Mouse (Mus musculus) hindbrain, embryonic 13.5 days (tissue): ENCODE data around the gene Ankrd34b. TPM values are rescaled to one million over a fixed set of nuclear protein-coding genes. Genes with fewer than 3 reads are reported as not detected.

Experiments
- ATAC-seq: fragments of 200-750 bp; cut with Nextera tagmentation; 2 replicates; pipeline ENCODE4 v1.8.0; 2017; ENCODE audit warnings: moderate TSS enrichment; ENCODE audit not compliant: low FRiP score
- H3K27ac ChIP-seq: fragments of 300-500 bp; sonication (generic); 2 replicates; pipeline ENCODE4 v1.5.1; 2015; ENCODE audit warnings: inconsistent platforms, mild to moderate bottlenecking, moderate library complexity
- H3K27me3 ChIP-seq: fragments of 300-500 bp; sonication (generic); 2 replicates; pipeline ENCODE4 v1.6.1; 2015; ENCODE audit warnings: mild to moderate bottlenecking, inconsistent platforms
- H3K36me3 ChIP-seq: fragments of 300-500 bp; sonication (generic); 2 replicates; pipeline ENCODE4 v1.6.1; 2015; ENCODE audit warnings: mild to moderate bottlenecking, inconsistent platforms
- H3K4me1 ChIP-seq: fragments of 300-500 bp; sonication (generic); replicated peaks from 2 replicates; pipeline ENCODE4 v1.6.1; 2015; ENCODE audit warnings: inconsistent platforms
- H3K4me2 ChIP-seq: fragments of 300-500 bp; sonication (generic); 2 replicates; pipeline ENCODE4 v1.6.1; 2015; ENCODE audit warnings: inconsistent platforms, mild to moderate bottlenecking, moderate library complexity
- H3K4me3 ChIP-seq: fragments of 300-500 bp; sonication (generic); 2 replicates; pipeline ENCODE4 v1.5.1; 2015; ENCODE audit warnings: mild to moderate bottlenecking, inconsistent platforms
- H3K9ac ChIP-seq: fragments of 300-500 bp; sonication (generic); 2 replicates; pipeline ENCODE4 v1.6.1; 2015; ENCODE audit warnings: mild to moderate bottlenecking, inconsistent platforms
- H3K9me3 ChIP-seq: fragments of 300-500 bp; sonication (generic); 2 replicates; pipeline ENCODE4 v1.6.1; 2016; ENCODE audit warnings: inconsistent platforms
- WGBS: fragments of 180-500 bp; shearing (Covaris S2); methylation state at CpG from one replicate; pipeline ENCODE4 v1.1.7; 2015; 5-methylcytosine and 5-hydroxymethylcytosine counted together
- polyA plus RNA-seq: library from polyadenylated mRNA; unstranded; fragments of >200 nt; fragmentation: Nextera tagmentation; extraction: Ambion mirVana; gene quantifications from 2 replicates; pipeline ENCODE4 v1.2.1, GENCODE M21; 2015

The Ankrd34b gene
- polyA plus RNA-seq, 1 experiment from 2014 or later: 1.8 TPM

- no peak overlapping the region for H3K4me3 ChIP-seq
- 79% methylated on average over 13 of the region's 13 CpGs for WGBS
- ATAC-seq: no peak
Observed at GRCm38 (mm10) chr13:92440286-92440685, 14.6 kb downstream of the Ankrd34b start.

DNA sequence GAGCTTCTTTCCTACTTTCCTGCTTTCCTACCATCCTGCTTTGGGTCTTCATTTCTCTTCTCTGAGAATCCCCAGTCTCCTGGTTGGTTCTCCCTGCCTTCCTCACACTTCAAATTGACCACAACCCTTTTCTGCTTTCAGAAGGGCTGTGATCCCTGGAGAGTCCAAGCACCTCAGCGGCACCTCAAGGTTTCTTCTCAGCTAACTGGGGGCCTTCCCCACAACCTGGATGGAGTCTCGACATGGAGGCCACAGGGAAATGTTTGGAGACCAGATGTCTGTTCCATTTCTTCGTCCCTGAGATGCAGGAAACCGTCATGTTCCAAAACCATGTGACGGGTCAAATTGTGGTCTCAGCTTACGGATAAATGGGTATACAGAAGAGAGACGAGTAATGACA lies 21.2 kb downstream of the Ankrd34b start:
- 94% methylated on average over 7 of the region's 7 CpGs for WGBS
- ATAC-seq: no peak
- H3K4me2 ChIP-seq: no peak overlapping the region
- no peaks in the 10 kb centered on the region for H3K9me3 ChIP-seq
- H3K36me3 ChIP-seq: no peaks in the 10 kb centered on the region
- H3K27ac ChIP-seq: no peak overlapping the region
- H3K27me3 ChIP-seq: no peaks in the 10 kb centered on the region
- H3K4me3 ChIP-seq: no peak overlapping the region
- no peak overlapping the region for H3K9ac ChIP-seq
- no peaks in the 10 kb centered on the region for H3K4me1 ChIP-seq

More at GRCm38 (mm10) chr13:92440286-92440685, 14.6 kb downstream of the Ankrd34b start:
- no peaks in the 10 kb centered on the region for H3K27me3 ChIP-seq
- H3K27ac ChIP-seq: no peak overlapping the region
- no peaks in the 10 kb centered on the region for H3K9me3 ChIP-seq
- no peak overlapping the region for H3K4me2 ChIP-seq
- no peaks in the 10 kb centered on the region for H3K4me1 ChIP-seq
- no peak overlapping the region for H3K9ac ChIP-seq
- no peaks in the 10 kb centered on the region for H3K36me3 ChIP-seq

DNA sequence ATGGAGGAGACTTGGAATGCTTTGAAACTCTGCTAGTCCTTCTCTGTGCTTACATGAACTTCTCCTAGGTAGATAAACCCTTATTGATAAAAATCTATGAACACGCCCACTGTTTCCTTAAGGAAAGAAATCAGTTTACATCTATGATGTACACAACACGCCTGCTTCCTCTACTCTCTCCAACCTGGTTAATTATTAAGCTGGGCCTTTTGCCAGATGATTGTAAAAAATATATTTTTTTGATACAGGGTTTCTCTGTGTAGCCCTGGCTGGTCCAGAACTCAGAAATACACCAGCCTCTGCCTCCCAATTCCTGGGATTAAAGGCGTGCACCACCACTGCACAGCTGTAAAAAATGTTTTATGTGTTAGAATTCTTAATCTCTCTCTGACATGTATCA lies 39.0 kb downstream of the Ankrd34b start:
- H3K4me3 ChIP-seq: no peak overlapping the region
- no peaks in the 10 kb centered on the region for H3K27me3 ChIP-seq
- H3K36me3 ChIP-seq: peaks cover 20% of the 10 kb centered on the region; the same call in 1 of the 2 replicates
- WGBS: 91% methylated on average over 3 of the region's 3 CpGs
- no peaks in the 10 kb centered on the region for H3K9me3 ChIP-seq
- no peak overlapping the region for H3K27ac ChIP-seq
- H3K9ac ChIP-seq: no peak overlapping the region
- ATAC-seq: no peak
- no peak overlapping the region for H3K4me2 ChIP-seq
- no peaks in the 10 kb centered on the region for H3K4me1 ChIP-seq

DNA sequence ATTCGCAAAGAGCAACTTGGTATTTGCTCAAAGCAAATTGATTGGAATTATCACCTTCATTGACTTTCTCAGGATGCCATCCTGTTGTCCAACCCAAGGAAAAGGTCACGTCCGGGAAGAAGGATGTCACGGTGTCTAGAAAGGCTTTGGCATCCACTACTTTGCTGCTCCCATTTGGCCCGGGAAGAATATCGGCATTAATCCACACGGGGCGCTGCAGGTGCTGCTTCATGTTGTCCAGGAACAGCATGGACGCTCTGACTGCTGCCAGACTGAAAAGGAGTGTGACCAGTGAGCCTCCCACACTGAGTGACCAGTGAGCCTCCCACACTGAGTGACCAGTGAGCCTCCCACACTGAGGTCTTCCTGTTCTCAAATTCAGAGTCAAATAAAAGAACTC lies 42.2 kb downstream of the Ankrd34b start:
- Histone ChIP-seq H3K9ac (no peak overlapping the region), H3K27ac (no peak overlapping the region), H3K36me3 (peaks cover 23% of the 10 kb centered on the region; the same call in 1 of the 2 replicates), H3K9me3 (no peaks in the 10 kb centered on the region), H3K4me1 (no peaks in the 10 kb centered on the region), H3K27me3 (no peaks in the 10 kb centered on the region), H3K4me2 (no peak overlapping the region), H3K4me3 (no peak overlapping the region)
- 73% methylated on average over 9 of the region's 9 CpGs for WGBS
- ATAC-seq: no peak

GRCm38 (mm10) chr13:92469381-92469780 lies 43.7 kb downstream of the Ankrd34b start:
- 80% methylated on average over 2 of the region's 2 CpGs for WGBS
- no peak for ATAC-seq

GRCm38 (mm10) chr13:92470151-92470550 lies 44.5 kb downstream of the Ankrd34b start:
- Histone ChIP-seq H3K4me3 (no peak overlapping the region), H3K27me3 (no peaks in the 10 kb centered on the region), H3K4me1 (no peaks in the 10 kb centered on the region), H3K9me3 (no peaks in the 10 kb centered on the region), H3K36me3 (peaks cover 25% of the 10 kb centered on the region; the same call in 1 of the 2 replicates), H3K27ac (no peak overlapping the region), H3K9ac (no peak overlapping the region), H3K4me2 (no peak overlapping the region)
- ATAC-seq: no peak
- 77% methylated on average over 2 of the region's 2 CpGs for WGBS

More at GRCm38 (mm10) chr13:92469381-92469780, 43.7 kb downstream of the Ankrd34b start:
- Histone ChIP-seq H3K9me3 (no peaks in the 10 kb centered on the region), H3K4me3 (no peak overlapping the region), H3K27me3 (no peaks in the 10 kb centered on the region), H3K27ac (no peak overlapping the region), H3K9ac (no peak overlapping the region), H3K36me3 (peaks cover 25% of the 10 kb centered on the region; the same call in 1 of the 2 replicates), H3K4me1 (no peaks in the 10 kb centered on the region), H3K4me2 (no peak overlapping the region)

DNA sequence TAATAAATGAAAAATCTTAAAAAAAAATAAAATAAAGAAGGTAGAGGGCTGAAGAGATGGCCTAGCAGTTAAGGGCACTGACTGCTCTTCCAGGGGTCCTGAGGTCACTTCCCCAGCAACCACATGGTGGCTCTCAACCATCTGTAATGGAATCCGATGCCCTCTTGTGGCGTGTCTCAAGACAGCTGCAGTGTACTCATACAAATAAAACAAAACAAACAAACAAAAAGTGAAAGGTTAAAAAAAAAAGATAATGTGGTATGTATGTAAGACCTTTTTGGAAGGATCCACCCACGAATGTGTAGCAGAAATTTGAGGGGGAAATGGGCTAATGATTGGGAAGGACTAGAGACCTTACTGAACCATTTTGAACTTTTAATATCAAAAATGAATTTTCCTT lies 57.7 kb downstream of the Ankrd34b start:
- Histone ChIP-seq H3K27ac (peak overlapping the region; percentile 83; the same call in 1 of the 2 replicates), H3K9ac (peak overlapping the region; percentile 64), H3K27me3 (no peaks in the 10 kb centered on the region), H3K4me1 (0 out of 2 replicates have a peak, but pooled peaks cover 4% of the 10 kb centered on the region), H3K9me3 (no peaks in the 10 kb centered on the region), H3K36me3 (peaks cover 5% of the 10 kb centered on the region), H3K4me2 (peak overlapping the region; percentile 63), H3K4me3 (peak overlapping the region; percentile 44)
- WGBS: 3% methylated on average over 3 of the region's 3 CpGs
- ATAC-seq: peak; percentile 76

- Histone ChIP-seq H3K9ac (peak within 1 kb of the TSS; percentile 64), H3K36me3 (peaks cover 5% of the 10 kb centered on the region), H3K4me3 (peak within 1 kb of the TSS; percentile 44), H3K27ac (peak within 1 kb of the TSS; percentile 83), H3K27me3 (no peaks in the 10 kb centered on the region), H3K4me2 (peak within 1 kb of the TSS; percentile 63), H3K4me1 (0 out of 2 replicates have a peak, but pooled peaks cover 4% of the 10 kb centered on the region), H3K9me3 (no peaks in the 10 kb centered on the region)
- ATAC-seq: peak; percentile 100
- WGBS: 7% methylated on average over 19 of the region's 19 CpGs
Observed at GRCm38 (mm10) chr13:92483852-92484463, 58.3 kb downstream of the Ankrd34b start, which contains the start of gene Fam151b. Gene Fam151b, minus strand, starts transcription at chr13:92484015.

DNA sequence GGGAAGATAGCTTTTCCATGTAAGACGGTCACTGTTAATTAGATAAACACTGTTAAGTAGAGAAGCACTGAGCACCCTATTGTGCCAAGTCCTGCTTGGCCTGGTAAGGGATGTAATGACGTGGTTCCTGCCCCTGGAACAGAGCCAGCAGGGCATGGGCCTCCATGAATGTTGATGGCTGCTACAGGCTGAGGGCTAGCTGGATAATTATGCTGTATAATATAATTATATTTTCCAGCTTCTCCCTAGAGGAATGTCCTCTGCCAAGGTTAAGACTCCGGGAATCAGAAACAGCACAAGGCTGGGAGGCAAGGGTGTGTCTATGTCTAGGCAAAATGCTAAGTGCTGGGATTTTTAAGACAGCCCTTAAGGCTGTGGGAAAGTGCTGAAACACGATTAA lies 65.1 kb downstream of the Ankrd34b start:
- no peak overlapping the region for H3K4me2 ChIP-seq
- 67% methylated on average over 4 of the region's 4 CpGs for WGBS
- H3K27ac ChIP-seq: peak overlapping the region; percentile 12; the same call in 1 of the 2 replicates
- H3K4me3 ChIP-seq: no peak overlapping the region
- peaks cover 28% of the 10 kb centered on the region for H3K36me3 ChIP-seq
- no peaks in the 10 kb centered on the region for H3K9me3 ChIP-seq
- H3K4me1 ChIP-seq: 0 out of 2 replicates have a peak, but pooled peaks cover 4% of the 10 kb centered on the region
- 0 out of 2 replicates have a peak, but pooled peaks have one; percentile 52 for ATAC-seq
- H3K27me3 ChIP-seq: no peaks in the 10 kb centered on the region
- H3K9ac ChIP-seq: no peak overlapping the region

Other genes starting within 250 kb of the Ankrd34b start
- 0.96 and 1.2 TPM in 2 replicates for gene Gm20379, start 119.9 kb upstream of the Ankrd34b start, polyA plus RNA-seq
- gene Dhfr, start 71.2 kb upstream of the Ankrd34b start, polyA plus RNA-seq: 5.8 and 6.1 TPM in 2 replicates
- gene Msh3, start 70.9 kb upstream of the Ankrd34b start, polyA plus RNA-seq: 27.1 and 27.3 TPM in 2 replicates
- gene Fam151b, start 58.1 kb downstream of the Ankrd34b start, polyA plus RNA-seq: 0.17 and 0.27 TPM in 2 replicates
- gene Zfyve16, start 105.0 kb downstream of the Ankrd34b start, polyA plus RNA-seq: 11.2 and 11.5 TPM in 2 replicates
- not detected in 2 replicates for gene Spz1, start 150.3 kb downstream of the Ankrd34b start, polyA plus RNA-seq
- 15.8 and 18.6 TPM in 2 replicates for gene Serinc5, start 185.2 kb downstream of the Ankrd34b start, polyA plus RNA-seq